Mouse (Mus musculus) cortical plate, adult 2 months (tissue): ENCODE measurements around the gene Soat1.

Source experiments
- CTCF ChIP-seq: fragments of 200-500 bp; IDR thresholded peaks from 2 replicates; pipeline ENCODE4 v1.5.1; 2011; ENCODE audit warnings: mild to moderate bottlenecking, control low read depth, low read length; ENCODE audit not compliant: insufficient read depth; ENCODE audit errors: extremely low read depth
- POLR2A ChIP-seq: fragments of 200-500 bp; IDR thresholded peaks from 2 replicates; pipeline ENCODE4 v1.6.1; 2011; ENCODE audit warnings: mild to moderate bottlenecking, low read length, control low read depth; ENCODE audit not compliant: insufficient read depth; ENCODE audit errors: extremely low read depth

- TF ChIP-seq CTCF = no peak
- no peak for TF ChIP-seq POLR2A
These were observed 13.9 kb downstream of the Soat1 start for GRCm38 (mm10) chr1:156460216-156460615.
